Mouse (Mus musculus): ENCODE data around the gene Nhlrc3. TPM values are rescaled to one million over a fixed set of nuclear protein-coding genes. Genes with fewer than 3 reads are reported as not detected.

The Nhlrc3 gene
- polyA plus RNA-seq, 1 experiment from 2014 or later: 10.0 TPM

DNA sequence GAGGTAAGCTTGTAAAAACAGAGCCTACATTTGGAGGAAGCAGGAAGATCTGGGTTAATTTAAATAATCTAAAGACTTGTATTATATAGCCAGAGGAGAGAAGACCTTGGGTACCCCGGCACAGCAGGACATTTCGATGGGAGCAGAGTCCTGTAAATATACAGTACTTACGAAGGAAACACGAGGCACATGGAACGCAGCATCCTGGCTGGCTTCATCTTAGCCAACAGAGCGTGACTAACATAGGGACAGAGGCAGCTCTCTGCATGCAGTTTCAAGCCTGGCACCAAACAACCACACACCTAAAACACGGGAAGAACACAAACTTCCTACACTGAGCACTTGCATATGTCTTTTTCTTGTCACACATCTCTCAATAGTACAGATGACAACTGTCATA lies 45.4 kb downstream of the Nhlrc3 start:
- no peaks in the 10 kb centered on the region for H3K27me3 ChIP-seq (ENCODE audit: control insufficient read depth, insufficient read depth, low read length)
- H3K9me3 ChIP-seq (ENCODE audit: control insufficient read depth, low read length): no peaks in the 10 kb centered on the region
- H3K27ac ChIP-seq (replicated peaks; ENCODE audit: low read depth, low read length): no peak overlapping the region
- 76% methylated on average over 7 of the region's 7 CpGs for WGBS
- DNase-seq (no peak), ATAC-seq (ENCODE audit: low FRiP score, low TSS enrichment) (no peak)
- H3K4me3 ChIP-seq (replicated peaks; ENCODE audit: low read depth, low read length): no peak overlapping the region
- no peak overlapping the region for H3K4me2 ChIP-seq (ENCODE audit: low read length)
- H3K9ac ChIP-seq (replicated peaks; ENCODE audit: low read length): no peak overlapping the region
- H3K36me3 ChIP-seq (ENCODE audit: control insufficient read depth, insufficient read depth, low read length): no peaks in the 10 kb centered on the region
- H3K4me1 ChIP-seq (ENCODE audit: control insufficient read depth, insufficient read depth, low read length): no peaks in the 10 kb centered on the region; the same call in 1 of the 2 replicates

DNA sequence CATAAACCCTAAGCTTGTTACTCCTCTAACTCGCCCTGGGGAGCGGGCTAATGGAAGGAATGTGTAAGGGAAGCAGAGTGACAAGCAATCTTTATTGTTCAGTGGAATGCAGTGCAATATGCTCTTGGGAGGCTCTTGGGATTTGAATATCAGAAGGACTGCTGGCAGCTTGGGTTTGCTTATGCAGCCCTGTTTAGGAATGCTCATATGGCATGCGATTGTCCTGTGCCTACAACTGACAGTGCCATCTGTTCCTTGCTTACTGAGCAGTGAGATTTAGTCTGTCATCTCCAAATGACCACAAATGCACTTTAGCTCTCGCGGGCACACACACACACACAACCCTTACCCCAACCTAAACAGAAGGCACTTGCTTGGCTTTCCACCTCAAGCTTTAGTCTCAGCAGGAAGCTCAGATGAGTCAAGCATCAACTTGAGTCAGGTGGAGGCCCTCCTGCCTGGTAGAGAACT lies 47.1 kb downstream of the Nhlrc3 start:
- H3K4me1 ChIP-seq (ENCODE audit: control insufficient read depth, insufficient read depth, low read length): no peaks in the 10 kb centered on the region; the same call in 1 of the 2 replicates
- no peak overlapping the region for H3K27ac ChIP-seq (replicated peaks; ENCODE audit: low read depth, low read length)
- H3K9me3 ChIP-seq (ENCODE audit: control insufficient read depth, low read length): no peaks in the 10 kb centered on the region
- WGBS: 57% methylated on average over 5 of the region's 5 CpGs
- no peak overlapping the region for H3K9ac ChIP-seq (replicated peaks; ENCODE audit: low read length)
- ATAC-seq (ENCODE audit: low FRiP score, low TSS enrichment) (no peak), DNase-seq (peak; percentile 28)
- no peak overlapping the region for H3K4me3 ChIP-seq (replicated peaks; ENCODE audit: low read depth, low read length)
- no peaks in the 10 kb centered on the region for H3K36me3 ChIP-seq (ENCODE audit: control insufficient read depth, insufficient read depth, low read length)
- H3K27me3 ChIP-seq (ENCODE audit: control insufficient read depth, insufficient read depth, low read length): no peaks in the 10 kb centered on the region
- no peak overlapping the region for H3K4me2 ChIP-seq (ENCODE audit: low read length)

DNA sequence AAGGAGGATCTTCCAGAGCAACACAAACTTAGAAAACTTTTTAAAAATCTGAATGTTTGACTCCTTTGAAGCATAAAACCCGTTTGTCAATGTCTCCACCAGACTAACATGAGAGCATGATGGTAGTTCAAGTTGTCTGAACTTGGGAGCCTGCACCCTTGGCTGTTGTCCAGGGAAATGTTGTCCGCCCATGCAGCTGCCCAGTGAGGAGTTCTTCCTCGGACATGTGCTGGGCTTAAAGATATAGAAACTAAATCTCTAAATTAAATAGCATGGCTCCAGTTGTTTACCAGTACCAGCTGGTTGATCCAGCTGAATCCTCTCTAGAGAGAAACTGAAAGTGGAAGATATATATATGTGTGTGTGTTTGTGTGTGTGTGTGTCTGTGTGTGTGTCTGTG lies 49.2 kb downstream of the Nhlrc3 start:
- no peaks in the 10 kb centered on the region for H3K27me3 ChIP-seq (ENCODE audit: control insufficient read depth, insufficient read depth, low read length)
- no peak for ATAC-seq (ENCODE audit: low FRiP score, low TSS enrichment)
- no peak overlapping the region for H3K27ac ChIP-seq (replicated peaks; ENCODE audit: low read depth, low read length)
- H3K9me3 ChIP-seq (ENCODE audit: control insufficient read depth, low read length): no peaks in the 10 kb centered on the region
- H3K4me2 ChIP-seq (ENCODE audit: low read length): no peak overlapping the region
- WGBS: 73% methylated on average over 3 of the region's 3 CpGs
- H3K9ac ChIP-seq (replicated peaks; ENCODE audit: low read length): no peak overlapping the region
- no peaks in the 10 kb centered on the region; the same call in 1 of the 2 replicates for H3K4me1 ChIP-seq (ENCODE audit: control insufficient read depth, insufficient read depth, low read length)
- no peak for DNase-seq
- no peaks in the 10 kb centered on the region for H3K36me3 ChIP-seq (ENCODE audit: control insufficient read depth, insufficient read depth, low read length)
- no peak overlapping the region for H3K4me3 ChIP-seq (replicated peaks; ENCODE audit: low read depth, low read length)

DNA sequence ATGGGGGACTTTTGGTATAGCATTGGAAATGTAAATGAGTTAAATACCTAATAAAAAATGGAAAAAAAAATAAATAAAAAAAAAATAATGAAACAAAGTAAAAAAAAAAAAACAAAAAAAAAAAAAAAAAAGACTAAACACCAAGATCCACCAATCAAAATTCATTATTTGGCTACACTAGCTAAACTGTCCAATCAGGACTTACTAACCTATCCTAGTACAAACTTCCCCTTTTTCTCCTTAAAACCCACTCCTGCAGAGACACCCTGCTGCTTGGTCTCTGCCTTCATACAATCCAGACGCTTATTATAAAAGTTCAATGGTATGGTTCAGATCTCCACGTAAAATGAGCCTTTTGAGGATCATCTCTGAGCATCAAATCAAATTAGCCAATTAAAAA lies 49.7 kb downstream of the Nhlrc3 start:
- H3K36me3 ChIP-seq (ENCODE audit: control insufficient read depth, insufficient read depth, low read length): no peaks in the 10 kb centered on the region
- H3K4me2 ChIP-seq (ENCODE audit: low read length): no peak overlapping the region
- 57% methylated on average over 2 of the region's 2 CpGs for WGBS
- H3K27ac ChIP-seq (replicated peaks; ENCODE audit: low read depth, low read length): no peak overlapping the region
- no peak overlapping the region for H3K4me3 ChIP-seq (replicated peaks; ENCODE audit: low read depth, low read length)
- ATAC-seq (ENCODE audit: low FRiP score, low TSS enrichment): no peak
- H3K9me3 ChIP-seq (ENCODE audit: control insufficient read depth, low read length): no peaks in the 10 kb centered on the region
- H3K27me3 ChIP-seq (ENCODE audit: control insufficient read depth, insufficient read depth, low read length): no peaks in the 10 kb centered on the region
- no peak for DNase-seq
- H3K4me1 ChIP-seq (ENCODE audit: control insufficient read depth, insufficient read depth, low read length): no peaks in the 10 kb centered on the region; the same call in 1 of the 2 replicates
- H3K9ac ChIP-seq (replicated peaks; ENCODE audit: low read length): no peak overlapping the region

DNA sequence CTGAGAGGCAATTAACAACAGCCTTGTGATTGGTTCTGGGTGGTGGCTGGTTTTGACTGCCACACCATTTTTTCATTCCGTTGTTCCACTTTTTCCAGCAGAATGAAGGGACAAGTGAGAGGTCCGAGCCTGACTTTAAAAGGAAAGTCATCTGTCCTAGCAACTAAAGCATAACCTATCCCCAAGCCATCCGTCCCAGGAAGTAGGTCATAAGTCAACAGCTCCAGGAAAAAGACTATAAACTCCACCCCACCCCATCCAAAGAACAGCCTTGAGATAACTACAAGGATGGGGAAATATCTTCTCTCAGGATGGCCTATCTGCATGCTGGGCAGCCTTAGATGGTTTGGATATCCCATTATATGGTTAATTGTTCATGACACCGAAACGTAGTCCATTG lies 50.9 kb downstream of the Nhlrc3 start:
- ATAC-seq (ENCODE audit: low FRiP score, low TSS enrichment): no peak
- Histone ChIP-seq H3K4me3 (replicated peaks; ENCODE audit: low read depth, low read length) (no peak overlapping the region), H3K4me2 (ENCODE audit: low read length) (no peak overlapping the region), H3K36me3 (ENCODE audit: control insufficient read depth, insufficient read depth, low read length) (no peaks in the 10 kb centered on the region), H3K27ac (replicated peaks; ENCODE audit: low read depth, low read length) (no peak overlapping the region), H3K27me3 (ENCODE audit: control insufficient read depth, insufficient read depth, low read length) (no peaks in the 10 kb centered on the region), H3K9ac (replicated peaks; ENCODE audit: low read length) (no peak overlapping the region), H3K9me3 (ENCODE audit: control insufficient read depth, low read length) (no peaks in the 10 kb centered on the region), H3K4me1 (ENCODE audit: control insufficient read depth, insufficient read depth, low read length) (no peaks in the 10 kb centered on the region; the same call in 1 of the 2 replicates)
- 95% methylated on average over 5 of the region's 5 CpGs for WGBS
- no peak for DNase-seq

DNA sequence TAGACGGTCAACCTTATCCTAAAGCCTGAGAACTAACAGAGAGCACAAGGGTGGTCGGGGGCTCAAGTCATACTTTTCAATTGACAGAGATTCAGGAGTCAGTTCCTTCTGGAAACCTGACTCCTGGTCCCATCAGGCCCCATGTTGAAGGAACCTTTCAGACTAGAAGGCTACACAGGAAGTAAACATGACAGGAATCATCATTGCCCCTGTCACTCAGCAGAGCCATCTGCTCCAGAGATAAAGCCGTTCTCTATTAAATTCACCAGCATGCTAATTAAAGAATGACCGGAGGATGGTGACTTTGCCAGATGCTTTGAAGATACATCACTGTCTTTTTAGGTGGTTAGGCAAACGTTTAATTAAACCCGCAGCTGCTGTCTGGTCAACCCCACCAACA lies 53.1 kb downstream of the Nhlrc3 start:
- Histone ChIP-seq H3K4me3 (replicated peaks; ENCODE audit: low read depth, low read length) (no peak overlapping the region), H3K27ac (replicated peaks; ENCODE audit: low read depth, low read length) (no peak overlapping the region), H3K9ac (replicated peaks; ENCODE audit: low read length) (no peak overlapping the region), H3K27me3 (ENCODE audit: control insufficient read depth, insufficient read depth, low read length) (no peaks in the 10 kb centered on the region), H3K36me3 (ENCODE audit: control insufficient read depth, insufficient read depth, low read length) (no peaks in the 10 kb centered on the region), H3K4me1 (ENCODE audit: control insufficient read depth, insufficient read depth, low read length) (no peaks in the 10 kb centered on the region), H3K4me2 (ENCODE audit: low read length) (no peak overlapping the region), H3K9me3 (ENCODE audit: control insufficient read depth, low read length) (no peaks in the 10 kb centered on the region)
- WGBS: 61% methylated on average over 6 of the region's 6 CpGs
- DNase-seq: peak; percentile 21
- ATAC-seq (ENCODE audit: low FRiP score, low TSS enrichment): no peak

DNA sequence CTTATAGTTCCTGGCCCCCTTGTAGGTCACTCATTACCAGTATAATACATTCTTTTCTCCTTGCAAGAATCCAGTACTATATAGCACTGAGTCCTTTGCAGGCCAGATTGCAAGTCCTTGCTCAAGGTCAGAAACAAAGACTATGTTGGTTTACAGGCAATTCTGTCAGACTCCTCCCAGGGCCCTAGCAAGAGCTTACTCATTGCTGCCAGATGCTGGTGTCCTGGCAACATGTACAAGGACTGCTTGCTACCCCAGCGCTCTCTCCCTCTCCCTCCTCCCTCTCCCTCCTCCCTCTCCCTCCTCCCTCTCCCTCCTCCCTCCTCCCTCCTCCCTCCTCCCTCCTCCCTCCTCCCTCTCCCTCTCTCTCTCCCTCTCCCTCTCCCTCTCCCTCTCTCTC lies 56.0 kb downstream of the Nhlrc3 start:
- Histone ChIP-seq H3K36me3 (ENCODE audit: control insufficient read depth, insufficient read depth, low read length) (no peaks in the 10 kb centered on the region), H3K9me3 (ENCODE audit: control insufficient read depth, low read length) (no peaks in the 10 kb centered on the region), H3K27ac (replicated peaks; ENCODE audit: low read depth, low read length) (no peak overlapping the region), H3K27me3 (ENCODE audit: control insufficient read depth, insufficient read depth, low read length) (no peaks in the 10 kb centered on the region), H3K4me1 (ENCODE audit: control insufficient read depth, insufficient read depth, low read length) (no peaks in the 10 kb centered on the region), H3K9ac (replicated peaks; ENCODE audit: low read length) (no peak overlapping the region), H3K4me3 (replicated peaks; ENCODE audit: low read depth, low read length) (no peak overlapping the region), H3K4me2 (ENCODE audit: low read length) (no peak overlapping the region)
- 69% methylated on average over 1 of the region's 1 CpGs for WGBS
- no peak for ATAC-seq (ENCODE audit: low FRiP score, low TSS enrichment)
- no peak for DNase-seq

Other genes with a start within 250 kb of the Nhlrc3 start
- gene Proser1, start 334 bp upstream of the Nhlrc3 start, polyA plus RNA-seq (2014; fragmentation: Nextera tagmentation; extraction: Ambion mirVana): 20.9 and 21.8 TPM in 2 replicates
- gene Stoml3, start 25.3 kb upstream of the Nhlrc3 start, polyA plus RNA-seq (2014; fragmentation: Nextera tagmentation; extraction: Ambion mirVana): not detected in 2 replicates
- gene Frem2, start 194.0 kb upstream of the Nhlrc3 start, polyA plus RNA-seq (2014; fragmentation: Nextera tagmentation; extraction: Ambion mirVana): 1.1 TPM in 2 replicates